Mouse (Mus musculus): ENCODE data around the gene Smok3a. TPM values are rescaled to one million over a fixed set of nuclear protein-coding genes. Genes with fewer than 3 reads are reported as not detected.
"Not testable (repeated sequence)": the region's sequence is repeated elsewhere in the genome, so short reads cannot be mapped to it uniquely, and the experiment has no call there.

The Smok3a gene
- total RNA-seq, 1 experiment, result not detected

GRCm38 (mm10) chr5:138012382-138012781 is 8.7 kb upstream of the Smok3a start:
- Histone ChIP-seq H3K4me3 (ENCODE audit: insufficient read depth in 1 of 2, low read depth in 1 of 2, low read length in 2 of 2, poor library complexity in 1 of 2, severe bottlenecking in 1 of 2) (no peak overlapping the region), H3K4me1 (ENCODE audit: control insufficient read depth in 2 of 2, insufficient read depth in 2 of 2, low read length in 2 of 2, poor library complexity in 1 of 2) (no peaks in the 10 kb centered on the region), H3K9ac (ENCODE audit: insufficient read depth, low read depth, low read length, poor library complexity, severe bottlenecking) (no peak overlapping the region), H3K9me3 (ENCODE audit: control insufficient read depth, insufficient read depth, low read depth, low read length) (no peaks in the 10 kb centered on the region), H3K36me3 (ENCODE audit: control insufficient read depth, insufficient read depth, low read length, poor library complexity, severe bottlenecking) (no peaks in the 10 kb centered on the region), H3K27ac (ENCODE audit: insufficient read depth, low read depth, low read length, poor library complexity, severe bottlenecking) (no peak overlapping the region)
- DNase-seq (ENCODE audit: low read depth, low spot score), result no peak
- in situ Hi-C loops (cut with MboI; ENCODE audit: low sequenced_read_pairs in 2 of 2, unreplicated experiment in 2 of 2), result no loop called here
- no peak for TF ChIP-seq CHD2 (IDR thresholded peaks at IDR 0.05; ENCODE audit: low read depth, low read length)
- no peak for TF ChIP-seq MAFK (IDR thresholded peaks at IDR 0.05; ENCODE audit: insufficient read depth, low read depth, low read length)

GRCm38 (mm10) chr5:138016530-138016929 is 4.5 kb upstream of the Smok3a start:
- in situ Hi-C loops (cut with MboI; ENCODE audit: low sequenced_read_pairs in 2 of 2, unreplicated experiment in 2 of 2), result no loop called here
- no peaks in the 10 kb centered on the region for H3K4me1 ChIP-seq (ENCODE audit: control insufficient read depth in 2 of 2, insufficient read depth in 2 of 2, low read length in 2 of 2, poor library complexity in 1 of 2)
- H3K9ac ChIP-seq (ENCODE audit: insufficient read depth, low read depth, low read length, poor library complexity, severe bottlenecking), result no peak overlapping the region
- TF ChIP-seq ZNF384 (IDR thresholded peaks at IDR 0.05; ENCODE audit: low read depth, low read length) (no peak), CHD2 (IDR thresholded peaks at IDR 0.05; ENCODE audit: low read depth, low read length) (no peak), HCFC1 (IDR thresholded peaks at IDR 0.05; ENCODE audit: borderline replicate concordance, insufficient read depth, low read length) (no peak), ZC3H11A (IDR thresholded peaks at IDR 0.05; ENCODE audit: borderline replicate concordance, low read depth, low read length) (no peak), MAFK (IDR thresholded peaks at IDR 0.05; ENCODE audit: insufficient read depth, low read depth, low read length) (no peak)
- no peak overlapping the region for H3K4me3 ChIP-seq (ENCODE audit: insufficient read depth in 1 of 2, low read depth in 1 of 2, low read length in 2 of 2, poor library complexity in 1 of 2, severe bottlenecking in 1 of 2)
- H3K27ac ChIP-seq (ENCODE audit: insufficient read depth, low read depth, low read length, poor library complexity, severe bottlenecking), result no peak overlapping the region
- H3K36me3 ChIP-seq (ENCODE audit: control insufficient read depth, insufficient read depth, low read length, poor library complexity, severe bottlenecking), result no peaks in the 10 kb centered on the region
- H3K9me3 ChIP-seq (ENCODE audit: control insufficient read depth, insufficient read depth, low read depth, low read length), result no peaks in the 10 kb centered on the region
- DNase-seq (ENCODE audit: low read depth, low spot score), result no peak

GRCm38 (mm10) chr5:138016997-138017396 is 4.1 kb upstream of the Smok3a start:
- Histone ChIP-seq H3K9ac (ENCODE audit: insufficient read depth, low read depth, low read length, poor library complexity, severe bottlenecking) (no peak overlapping the region), H3K9me3 (ENCODE audit: control insufficient read depth, insufficient read depth, low read depth, low read length) (no peaks in the 10 kb centered on the region), H3K36me3 (ENCODE audit: control insufficient read depth, insufficient read depth, low read length, poor library complexity, severe bottlenecking) (no peaks in the 10 kb centered on the region), H3K27ac (ENCODE audit: insufficient read depth, low read depth, low read length, poor library complexity, severe bottlenecking) (no peak overlapping the region), H3K4me1 (ENCODE audit: control insufficient read depth in 2 of 2, insufficient read depth in 2 of 2, low read length in 2 of 2, poor library complexity in 1 of 2) (no peaks in the 10 kb centered on the region), H3K4me3 (ENCODE audit: insufficient read depth in 1 of 2, low read depth in 1 of 2, low read length in 2 of 2, poor library complexity in 1 of 2, severe bottlenecking in 1 of 2) (no peak overlapping the region)
- DNase-seq (ENCODE audit: low read depth, low spot score), result no peak
- TF ChIP-seq MAFK (IDR thresholded peaks at IDR 0.05; ENCODE audit: insufficient read depth, low read depth, low read length), result no peak
- TF ChIP-seq ZNF384 (IDR thresholded peaks at IDR 0.05; ENCODE audit: low read depth, low read length), result no peak
- TF ChIP-seq CHD2 (IDR thresholded peaks at IDR 0.05; ENCODE audit: low read depth, low read length), result no peak
- no peak for TF ChIP-seq ZC3H11A (IDR thresholded peaks at IDR 0.05; ENCODE audit: borderline replicate concordance, low read depth, low read length)
- TF ChIP-seq HCFC1 (IDR thresholded peaks at IDR 0.05; ENCODE audit: borderline replicate concordance, insufficient read depth, low read length), result no peak
- in situ Hi-C loops (cut with MboI; ENCODE audit: low sequenced_read_pairs in 2 of 2, unreplicated experiment in 2 of 2), result no loop called here

- H3K9ac ChIP-seq (ENCODE audit: insufficient read depth, low read depth, low read length, poor library complexity, severe bottlenecking); H3K36me3 ChIP-seq (ENCODE audit: control insufficient read depth, insufficient read depth, low read length, poor library complexity, severe bottlenecking); H3K4me1 ChIP-seq (ENCODE audit: control insufficient read depth in 2 of 2, insufficient read depth in 2 of 2, low read length in 2 of 2, poor library complexity in 1 of 2); H3K27ac ChIP-seq (ENCODE audit: insufficient read depth, low read depth, low read length, poor library complexity, severe bottlenecking); DNase-seq (ENCODE audit: low read depth, low spot score); in situ Hi-C loops (cut with MboI; ENCODE audit: low sequenced_read_pairs in 2 of 2, unreplicated experiment in 2 of 2); H3K4me3 ChIP-seq (ENCODE audit: insufficient read depth in 1 of 2, low read depth in 1 of 2, low read length in 2 of 2, poor library complexity in 1 of 2, severe bottlenecking in 1 of 2); H3K9me3 ChIP-seq (ENCODE audit: control insufficient read depth, insufficient read depth, low read depth, low read length): not testable (repeated sequence)
Measured at GRCm38 (mm10) chr5:138019577-138019976, 1.5 kb upstream of the Smok3a start.

GRCm38 (mm10) chr5:138052894-138053293 is 31.8 kb downstream of the Smok3a start, which contains the start of gene Smok3c:
Smok3c (plus strand) TSS chr5:138053194.
- H3K36me3 ChIP-seq (ENCODE audit: control insufficient read depth, insufficient read depth, low read length, poor library complexity, severe bottlenecking); H3K9me3 ChIP-seq (ENCODE audit: control insufficient read depth, insufficient read depth, low read depth, low read length); H3K27ac ChIP-seq (ENCODE audit: insufficient read depth, low read depth, low read length, poor library complexity, severe bottlenecking); H3K4me3 ChIP-seq (ENCODE audit: insufficient read depth in 1 of 2, low read depth in 1 of 2, low read length in 2 of 2, poor library complexity in 1 of 2, severe bottlenecking in 1 of 2); H3K9ac ChIP-seq (ENCODE audit: insufficient read depth, low read depth, low read length, poor library complexity, severe bottlenecking); DNase-seq (ENCODE audit: low read depth, low spot score); H3K4me1 ChIP-seq (ENCODE audit: control insufficient read depth in 2 of 2, insufficient read depth in 2 of 2, low read length in 2 of 2, poor library complexity in 1 of 2); in situ Hi-C loops (cut with MboI; ENCODE audit: low sequenced_read_pairs in 2 of 2, unreplicated experiment in 2 of 2): not testable (repeated sequence)

Measured in ES-E14 (cell line).